Mouse (Mus musculus) erythroblast, embryonic 14.5 days (primary cell): ENCODE measurements around the gene Ddx19b. TPM values are rescaled to one million over a fixed set of nuclear protein-coding genes. Genes with fewer than 3 reads are reported as not detected.

Source experiments
- H3K27me3 ChIP-seq: 2 replicates; pipeline ENCODE4 v1.6.1; 2012; ENCODE audit warnings: inconsistent platforms; ENCODE audit not compliant: control insufficient read depth
- H3K36me3 ChIP-seq: 2 replicates; pipeline ENCODE4 v1.6.1; 2012; ENCODE audit warnings: mild to moderate bottlenecking, inconsistent platforms; ENCODE audit not compliant: control insufficient read depth
- H3K4me1 ChIP-seq: 2 replicates; pipeline ENCODE4 v1.6.1; 2012; ENCODE audit warnings: inconsistent platforms; ENCODE audit not compliant: control insufficient read depth
- H3K4me3 ChIP-seq: replicated peaks from 2 replicates; pipeline ENCODE3; 2012; ENCODE audit warnings: moderate library complexity, mild to moderate bottlenecking, inconsistent platforms
- H3K9me3 ChIP-seq: 2 replicates; pipeline ENCODE4 v1.6.1; 2012; ENCODE audit warnings: low read length, inconsistent platforms, mixed read lengths; ENCODE audit not compliant: control insufficient read depth
- GATA1 ChIP-seq: IDR thresholded peaks from 2 replicates; pipeline ENCODE4 v1.6.1; 2012; ENCODE audit warnings: low read length, inconsistent platforms, mixed read lengths
- TAL1 ChIP-seq: IDR thresholded peaks from 3 replicates; pipeline ENCODE4 v1.6.1; 2012; ENCODE audit warnings: low read length, inconsistent platforms, mixed read lengths
- polyA plus RNA-seq: library from polyadenylated mRNA; stranded (reverse); fragments of >175 nt; gene quantifications from 2 replicates; pipeline ENCODE4 v1.2.3, GENCODE M21; 2012

Gene Ddx19b
- polyA plus RNA-seq, 1 experiment = 0.20 TPM

DNA sequence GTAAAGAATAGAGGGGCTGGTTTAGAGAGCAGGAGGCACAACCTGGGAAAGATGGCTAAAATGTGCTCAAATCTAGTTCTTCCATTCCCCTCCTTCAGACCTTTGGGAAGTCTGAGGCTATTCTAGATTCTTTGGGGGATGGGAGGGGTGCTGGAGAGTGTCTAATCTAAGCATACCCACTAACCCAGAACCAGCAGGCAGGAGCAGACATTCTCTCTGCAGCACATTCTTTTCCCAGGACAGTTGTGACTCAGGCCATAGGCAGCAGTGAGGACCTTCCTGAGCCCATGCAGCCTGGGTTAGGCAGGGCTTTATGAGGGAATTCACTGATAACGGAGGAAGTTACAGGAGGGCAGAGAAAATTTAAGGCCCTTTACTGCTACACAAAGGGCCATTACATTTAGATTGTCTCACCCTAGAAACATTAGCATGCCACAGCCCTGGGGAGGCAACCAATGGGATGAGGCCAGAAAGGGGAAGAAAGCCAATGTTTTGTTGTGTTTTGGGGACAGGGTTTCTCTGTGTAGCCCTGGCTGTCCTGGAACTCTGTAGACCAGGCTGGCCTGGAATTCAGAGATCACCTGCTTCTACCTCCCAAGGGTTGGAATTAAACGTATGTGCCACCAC lies 27.5 kb upstream of the Ddx19b start:
- TF ChIP-seq GATA1 (no peak), TAL1 (no peak)
- H3K4me3 ChIP-seq = no peak overlapping the region
- peaks cover 79% of the 10 kb centered on the region for H3K4me1 ChIP-seq
- peaks cover 43% of the 10 kb centered on the region for H3K36me3 ChIP-seq
- H3K27me3 ChIP-seq = peaks cover 3% of the 10 kb centered on the region
- no peaks in the 10 kb centered on the region for H3K9me3 ChIP-seq

DNA sequence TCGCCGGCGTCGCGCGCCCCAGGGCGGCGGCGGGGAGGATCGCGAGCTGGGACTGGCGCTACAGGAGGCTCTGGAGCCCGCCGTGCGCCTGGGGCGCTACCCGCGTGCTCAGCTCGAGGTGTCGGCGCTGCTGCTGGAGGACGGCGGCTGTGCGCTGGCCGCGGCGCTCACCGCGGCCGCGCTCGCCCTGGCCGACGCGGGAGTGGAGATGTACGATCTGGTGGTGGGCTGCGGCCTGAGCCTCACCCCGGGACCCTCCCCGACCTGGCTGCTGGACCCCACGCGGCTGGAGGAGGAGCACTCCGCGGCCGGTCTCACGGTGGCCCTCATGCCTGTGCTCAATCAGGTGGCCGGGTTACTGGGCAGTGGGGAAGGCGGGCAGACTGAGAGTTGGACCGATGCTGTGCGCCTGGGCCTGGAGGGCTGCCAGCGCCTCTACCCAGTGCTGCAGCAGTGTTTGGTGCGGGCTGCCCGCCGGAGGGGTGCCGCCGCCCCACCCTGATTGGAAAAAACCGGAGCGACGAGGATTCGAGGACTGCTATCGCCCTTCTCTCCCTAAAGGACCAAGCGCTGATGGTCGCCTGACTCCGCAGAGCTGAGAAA lies 25.2 kb upstream of the Ddx19b start:
- no peaks in the 10 kb centered on the region for H3K9me3 ChIP-seq
- TF ChIP-seq GATA1 = no peak
- TF ChIP-seq TAL1 = no peak
- peak overlapping the region; percentile 89 for H3K4me3 ChIP-seq
- H3K36me3 ChIP-seq = peaks cover 66% of the 10 kb centered on the region
- H3K27me3 ChIP-seq = no peaks in the 10 kb centered on the region
- peaks cover 67% of the 10 kb centered on the region for H3K4me1 ChIP-seq

DNA sequence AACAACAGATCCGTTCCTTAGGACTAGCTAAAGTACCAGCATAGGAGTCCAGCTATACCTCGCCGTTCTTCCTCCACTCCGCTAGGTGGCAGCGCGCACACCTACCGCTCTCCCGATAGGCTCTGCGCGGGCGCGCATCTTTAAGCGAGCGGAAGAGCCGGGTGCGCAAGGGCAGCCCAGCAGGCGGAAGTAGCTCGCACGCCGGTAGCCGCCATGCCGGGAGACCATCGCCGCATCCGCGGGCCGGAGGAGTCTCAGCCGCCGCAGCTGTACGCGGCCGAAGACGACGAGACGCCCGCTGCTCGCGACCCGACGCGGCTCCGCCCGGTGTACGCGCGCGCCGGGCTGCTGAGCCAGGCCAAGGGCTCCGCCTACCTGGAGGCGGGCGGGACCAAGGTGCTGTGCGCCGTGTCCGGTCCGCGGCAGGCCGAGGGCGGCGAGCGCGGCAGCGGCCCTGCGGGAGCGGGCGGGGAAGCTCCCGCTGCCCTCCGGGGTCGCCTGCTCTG lies 24.7 kb upstream of the Ddx19b start, which contains the start of gene Exosc6:
TSS of gene Exosc6 (plus strand) at position 182 of the 506 bp plus-strand sequence.
- no peak for TF ChIP-seq GATA1
- no peak for TF ChIP-seq TAL1
- peaks cover 62% of the 10 kb centered on the region for H3K4me1 ChIP-seq
- peaks cover 72% of the 10 kb centered on the region for H3K36me3 ChIP-seq
- peak within 1 kb of the TSS; percentile 89 for H3K4me3 ChIP-seq
- H3K9me3 ChIP-seq = no peaks in the 10 kb centered on the region
- H3K27me3 ChIP-seq = no peaks in the 10 kb centered on the region

DNA sequence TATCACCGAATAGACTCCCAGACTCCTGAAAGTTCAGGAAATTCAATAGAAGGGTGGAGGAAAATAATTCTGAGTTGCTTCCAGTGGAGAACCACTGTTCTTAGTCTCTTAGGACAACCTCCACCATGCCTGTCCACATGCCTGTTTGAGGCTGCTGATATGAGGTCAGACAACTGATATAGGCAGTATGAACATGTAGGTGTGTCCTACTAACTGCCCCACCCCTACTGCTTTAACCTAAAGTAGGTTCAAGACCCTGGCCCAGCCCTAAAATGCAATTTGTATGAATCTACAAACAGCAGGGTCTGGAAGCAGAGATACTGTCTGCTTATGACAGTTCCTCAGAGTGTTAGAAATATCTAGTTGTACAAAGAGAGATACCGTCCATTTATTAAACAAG lies 24.1 kb upstream of the Ddx19b start:
- peak overlapping the region; percentile 89 for H3K4me3 ChIP-seq
- TF ChIP-seq GATA1 (no peak), TAL1 (no peak)
- H3K9me3 ChIP-seq = no peaks in the 10 kb centered on the region
- H3K4me1 ChIP-seq = peaks cover 57% of the 10 kb centered on the region
- peaks cover 77% of the 10 kb centered on the region for H3K36me3 ChIP-seq
- no peaks in the 10 kb centered on the region for H3K27me3 ChIP-seq

DNA sequence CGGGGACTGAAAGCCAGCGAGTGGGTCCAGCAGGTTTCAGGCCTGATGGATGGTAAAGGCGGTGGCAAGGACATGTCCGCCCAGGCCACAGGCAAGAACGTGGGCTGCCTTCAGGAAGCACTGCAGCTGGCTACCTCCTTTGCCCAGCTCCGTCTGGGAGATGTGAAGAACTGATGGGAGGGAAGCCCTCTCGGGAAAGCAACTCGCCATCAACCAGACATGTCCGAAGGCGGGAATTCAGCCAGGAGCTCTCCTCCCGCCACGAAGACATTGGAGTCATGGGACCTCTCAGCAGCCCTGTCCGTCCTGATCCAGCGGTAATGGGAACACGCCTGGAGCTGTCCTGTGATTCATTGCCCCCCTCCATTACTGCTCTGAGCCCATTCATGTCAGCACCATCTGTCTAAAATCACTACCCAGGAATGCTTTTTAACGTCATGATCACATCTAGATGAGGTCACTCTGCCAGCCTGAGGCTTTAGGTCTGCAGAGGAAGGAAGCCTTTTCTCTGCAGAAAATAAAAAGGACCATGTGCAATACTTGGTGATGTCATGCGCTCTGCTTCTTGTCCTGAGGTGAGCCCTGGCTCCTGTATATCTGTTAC lies 23.6 kb upstream of the Ddx19b start:
- Histone ChIP-seq H3K36me3 (peaks cover 83% of the 10 kb centered on the region), H3K9me3 (no peaks in the 10 kb centered on the region), H3K27me3 (no peaks in the 10 kb centered on the region), H3K4me1 (peaks cover 51% of the 10 kb centered on the region), H3K4me3 (no peak overlapping the region)
- TF ChIP-seq GATA1 (no peak), TAL1 (no peak)

DNA sequence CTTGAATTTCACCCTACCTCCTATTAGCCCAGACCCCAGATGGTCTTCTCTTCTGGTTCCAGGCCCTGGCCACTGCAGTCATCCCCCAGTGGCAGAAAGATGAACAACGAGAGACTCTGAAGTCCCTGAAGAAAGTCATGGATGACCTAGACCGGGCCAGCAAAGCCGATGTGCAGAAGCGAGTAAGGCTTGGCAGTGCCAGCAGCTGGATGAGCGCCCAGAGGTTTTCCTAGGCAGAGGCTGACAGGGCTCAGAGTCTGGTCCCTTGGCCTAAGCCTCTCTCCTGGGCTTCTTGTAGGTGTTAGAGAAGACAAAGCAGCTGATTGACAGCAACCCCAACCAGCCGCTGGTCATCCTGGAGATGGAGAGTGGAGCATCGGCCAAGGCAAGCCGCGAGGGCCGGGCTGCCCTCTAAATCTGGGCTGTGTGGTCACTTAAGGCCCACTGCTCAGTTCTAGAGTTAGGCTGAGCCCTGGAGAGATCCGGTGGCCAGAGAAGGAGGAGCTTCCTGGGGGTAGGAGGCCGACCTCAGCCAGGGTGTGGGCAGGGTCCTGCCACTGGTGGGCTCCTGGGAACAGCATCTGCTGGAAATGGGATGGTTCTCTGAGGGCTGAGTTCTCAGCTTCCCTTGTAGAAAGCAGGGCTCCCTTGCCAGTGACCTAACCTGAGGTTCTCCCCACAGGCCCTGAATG lies 22.4 kb upstream of the Ddx19b start:
- TF ChIP-seq TAL1 = no peak
- Histone ChIP-seq H3K4me3 (no peak overlapping the region), H3K27me3 (no peaks in the 10 kb centered on the region), H3K9me3 (no peaks in the 10 kb centered on the region), H3K36me3 (peaks cover 92% of the 10 kb centered on the region), H3K4me1 (peaks cover 43% of the 10 kb centered on the region)

DNA sequence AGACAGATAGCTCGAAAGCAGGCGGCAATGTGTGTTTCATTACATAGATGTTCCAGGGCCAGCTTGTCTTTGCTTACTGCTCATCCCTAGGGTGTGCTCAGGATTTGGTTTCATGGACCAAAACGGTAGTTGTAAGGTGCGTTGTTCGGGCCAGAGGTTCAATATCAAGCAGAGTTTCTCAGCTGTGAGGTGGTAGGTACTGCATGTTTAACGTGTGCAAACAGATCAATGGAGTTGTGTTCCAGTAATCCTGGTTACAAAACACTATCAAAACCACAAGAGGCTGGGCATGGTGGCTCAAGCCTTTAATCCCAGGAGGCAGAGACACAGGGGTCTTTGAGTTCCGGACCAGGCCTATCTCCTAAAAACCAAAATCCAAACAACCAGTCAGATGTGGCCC lies 17.6 kb upstream of the Ddx19b start:
- TF ChIP-seq TAL1 (no peak), GATA1 (no peak)
- H3K4me1 ChIP-seq = peaks cover 1% of the 10 kb centered on the region; the same call in 1 of the 2 replicates

DNA sequence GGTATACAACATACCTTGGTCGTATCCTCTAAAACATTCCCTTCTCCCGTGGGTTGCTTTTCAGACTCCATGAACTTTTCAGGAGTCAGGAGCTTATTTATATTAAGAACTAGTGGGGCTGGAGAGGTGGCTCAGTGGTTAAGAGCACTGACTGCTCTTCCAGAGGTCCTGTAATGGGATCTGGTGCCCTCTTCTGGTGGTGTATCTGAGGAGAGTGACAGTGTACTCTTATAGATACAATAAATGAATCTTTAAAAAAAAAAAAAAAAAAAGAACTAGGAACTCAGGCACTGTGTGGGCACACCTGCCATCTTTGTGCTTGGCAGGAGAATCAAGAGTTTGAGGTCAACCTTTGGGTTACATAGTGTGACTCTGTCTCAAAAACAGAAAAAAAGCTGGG lies 17.1 kb upstream of the Ddx19b start:
- Histone ChIP-seq H3K36me3 (peaks cover 100% of the 10 kb centered on the region), H3K4me3 (no peak overlapping the region), H3K4me1 (no peaks in the 10 kb centered on the region), H3K27me3 (no peaks in the 10 kb centered on the region), H3K9me3 (no peaks in the 10 kb centered on the region)
- TF ChIP-seq TAL1 = no peak
- TF ChIP-seq GATA1 = no peak

More for the DNA sequence above, 17.6 kb upstream of the Ddx19b start:
- peaks cover 100% of the 10 kb centered on the region for H3K36me3 ChIP-seq
- no peaks in the 10 kb centered on the region for H3K9me3 ChIP-seq
- H3K27me3 ChIP-seq = no peaks in the 10 kb centered on the region
- no peak overlapping the region for H3K4me3 ChIP-seq

DNA sequence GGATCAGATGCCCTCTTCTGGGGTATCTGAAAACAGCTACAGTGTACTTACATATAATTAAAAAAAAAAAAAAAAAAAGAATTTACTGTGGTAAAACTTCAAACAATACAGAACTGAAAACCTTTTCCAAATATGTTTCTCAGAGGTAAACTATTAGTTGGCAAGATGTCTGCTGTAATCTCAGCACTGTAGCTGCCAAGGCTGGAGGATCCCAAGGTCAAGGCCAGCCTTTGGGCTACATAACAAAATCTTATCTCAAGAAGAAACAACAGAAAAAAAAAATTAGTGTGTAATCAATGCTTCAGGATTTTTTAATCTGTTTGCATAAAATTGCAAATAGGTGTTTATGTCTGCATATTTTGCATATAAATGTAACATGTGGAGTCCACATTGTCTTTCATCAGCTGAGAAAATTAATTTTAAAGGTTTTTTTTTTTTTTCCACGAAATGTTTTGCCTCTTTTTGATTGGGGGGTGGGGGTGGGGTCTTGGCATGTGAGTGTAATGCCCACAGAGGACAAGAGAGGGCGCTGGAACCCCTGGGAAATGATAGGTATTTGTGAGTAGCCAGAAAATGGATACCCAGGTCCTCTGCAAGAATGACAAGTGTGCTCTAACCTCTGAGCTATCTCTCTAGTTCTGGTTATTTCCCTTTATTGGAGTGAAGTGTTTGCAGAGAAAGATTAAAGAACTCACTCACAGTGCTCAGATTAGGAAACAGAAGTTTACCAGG lies 12.6 kb upstream of the Ddx19b start:
- Histone ChIP-seq H3K4me1 (peaks cover 3% of the 10 kb centered on the region; the same call in 1 of the 2 replicates), H3K9me3 (no peaks in the 10 kb centered on the region), H3K27me3 (no peaks in the 10 kb centered on the region; the same call in 1 of the 2 replicates), H3K36me3 (peaks cover 100% of the 10 kb centered on the region), H3K4me3 (no peak overlapping the region)
- no peak for TF ChIP-seq GATA1
- TF ChIP-seq TAL1 = no peak
